Mouse (Mus musculus): ENCODE measurements at regions not wholly inside any gene's neighbourhood (a gene's known extent, or its start where the extent isn't known, plus 50 kb on each side); places are given as distances from the start of the nearest gene placed in this dataset.

- Histone ChIP-seq H3K4me2 (replicated peaks) (no peak overlapping the region), H3K9me3 (peaks cover 7% of the 10 kb centered on the region), H3K27ac (no peak overlapping the region), H3K27me3 (no peaks in the 10 kb centered on the region), H3K9ac (no peak overlapping the region), H3K4me3 (no peak overlapping the region), H3K4me1 (no peaks in the 10 kb centered on the region), H3K36me3 (no peaks in the 10 kb centered on the region)
- 83% methylated on average over 2 of the region's 2 CpGs for WGBS
- ATAC-seq (ENCODE audit: low FRiP score, low read depth): no peak
Observed at GRCm38 (mm10) chr12:44145321-44145720, 64.8 kb downstream of the Dnajb9 start.

- H3K9ac ChIP-seq: no peak overlapping the region
- ATAC-seq (ENCODE audit: low FRiP score, low read depth): no peak
- H3K4me2 ChIP-seq (replicated peaks): no peak overlapping the region
- WGBS: 93% methylated on average over 1 of the region's 1 CpGs
- H3K9me3 ChIP-seq: no peaks in the 10 kb centered on the region
- no peak overlapping the region for H3K4me3 ChIP-seq
- H3K4me1 ChIP-seq: no peaks in the 10 kb centered on the region
- H3K36me3 ChIP-seq: no peaks in the 10 kb centered on the region
- no peak overlapping the region for H3K27ac ChIP-seq
- H3K27me3 ChIP-seq: no peaks in the 10 kb centered on the region
Observed at GRCm38 (mm10) chr12:44139026-44139425, 71.1 kb downstream of the Dnajb9 start.

GRCm38 (mm10) chr12:44128874-44129273 lies 81.3 kb downstream of the Dnajb9 start:
- Histone ChIP-seq H3K27me3 (no peaks in the 10 kb centered on the region), H3K4me2 (replicated peaks) (no peak overlapping the region), H3K36me3 (no peaks in the 10 kb centered on the region), H3K9me3 (no peaks in the 10 kb centered on the region), H3K9ac (no peak overlapping the region), H3K27ac (no peak overlapping the region), H3K4me3 (no peak overlapping the region), H3K4me1 (no peaks in the 10 kb centered on the region)
- WGBS: 89% methylated on average over 8 of the region's 8 CpGs
- no peak for ATAC-seq (ENCODE audit: low FRiP score, low read depth)

DNA sequence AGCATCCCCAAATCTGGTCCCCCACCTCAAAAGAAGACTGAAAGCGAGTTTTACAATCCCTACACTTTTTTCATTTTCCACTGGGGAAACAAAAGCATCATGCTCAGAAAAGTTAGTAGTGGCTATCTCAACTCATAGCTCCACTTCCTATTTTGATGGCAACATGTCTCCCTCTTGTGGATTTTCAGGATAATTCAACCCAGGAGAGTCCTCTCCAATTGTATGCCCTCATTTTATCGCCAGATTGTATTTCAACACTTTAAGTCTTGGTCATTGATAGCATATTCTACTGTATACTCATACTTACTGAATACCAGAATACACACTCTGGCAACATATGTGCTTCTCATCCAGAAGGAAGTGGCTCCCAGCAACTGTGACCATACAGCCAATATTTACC lies 105.0 kb downstream of the Dnajb9 start:
- no peak for ATAC-seq (ENCODE audit: low FRiP score, low read depth)
- no peak overlapping the region for H3K9ac ChIP-seq
- 40% methylated on average over 2 of the region's 2 CpGs for WGBS

DNA sequence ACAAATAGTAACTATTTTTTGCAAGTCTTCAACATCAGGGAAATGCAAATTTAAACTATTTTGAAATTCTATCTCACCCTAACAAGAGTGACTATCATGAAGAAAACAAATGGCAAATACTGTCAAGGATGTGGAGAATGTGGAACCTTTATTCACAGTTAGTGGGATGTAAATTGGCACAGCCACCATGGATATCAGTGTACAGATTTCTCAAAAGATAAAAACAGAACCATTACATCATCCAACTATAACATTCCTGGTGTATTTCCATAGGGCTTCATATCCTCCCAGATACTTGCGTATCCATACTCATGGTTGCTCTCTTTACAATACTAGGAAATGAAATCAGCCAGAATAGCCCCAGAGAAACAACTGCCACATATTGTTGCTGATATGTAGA lies 110.9 kb downstream of the Dnajb9 start:
- peak; percentile 44; the same call in 1 of the 2 replicates for ATAC-seq (ENCODE audit: low FRiP score, low read depth)
- Histone ChIP-seq H3K27me3 (no peaks in the 10 kb centered on the region), H3K9ac (no peak overlapping the region), H3K4me2 (replicated peaks) (no peak overlapping the region), H3K36me3 (no peaks in the 10 kb centered on the region), H3K4me3 (no peak overlapping the region), H3K27ac (no peak overlapping the region), H3K4me1 (no peaks in the 10 kb centered on the region), H3K9me3 (no peaks in the 10 kb centered on the region)
- WGBS: 74% methylated on average over 1 of the region's 1 CpGs

More for the DNA sequence above, 105.0 kb downstream of the Dnajb9 start:
- Histone ChIP-seq H3K36me3 (no peaks in the 10 kb centered on the region), H3K9me3 (no peaks in the 10 kb centered on the region), H3K4me2 (replicated peaks) (no peak overlapping the region), H3K27ac (no peak overlapping the region), H3K4me3 (no peak overlapping the region), H3K4me1 (no peaks in the 10 kb centered on the region), H3K27me3 (no peaks in the 10 kb centered on the region)

- H3K9ac ChIP-seq: no peak overlapping the region
- no peak overlapping the region for H3K27ac ChIP-seq
- no peaks in the 10 kb centered on the region for H3K9me3 ChIP-seq
- H3K4me3 ChIP-seq: no peak overlapping the region
- no peaks in the 10 kb centered on the region for H3K36me3 ChIP-seq
- WGBS: 82% methylated on average over 5 of the region's 5 CpGs
- no peaks in the 10 kb centered on the region for H3K4me1 ChIP-seq
- no peaks in the 10 kb centered on the region for H3K27me3 ChIP-seq
- no peak overlapping the region for H3K4me2 ChIP-seq (replicated peaks)
- no peak for ATAC-seq (ENCODE audit: low FRiP score, low read depth)
Observed at GRCm38 (mm10) chr12:44071766-44072165, 138.4 kb downstream of the Dnajb9 start.

GRCm38 (mm10) chr12:44056493-44057163 lies 153.5 kb downstream of the Dnajb9 start:
- Histone ChIP-seq H3K27ac (no peak overlapping the region), H3K4me3 (no peak overlapping the region), H3K4me2 (replicated peaks) (no peak overlapping the region), H3K4me1 (no peaks in the 10 kb centered on the region), H3K9me3 (no peaks in the 10 kb centered on the region), H3K27me3 (no peaks in the 10 kb centered on the region), H3K9ac (no peak overlapping the region), H3K36me3 (no peaks in the 10 kb centered on the region)
- ATAC-seq (ENCODE audit: low FRiP score, low read depth): no peak
- 91% methylated on average over 2 of the region's 2 CpGs for WGBS

DNA sequence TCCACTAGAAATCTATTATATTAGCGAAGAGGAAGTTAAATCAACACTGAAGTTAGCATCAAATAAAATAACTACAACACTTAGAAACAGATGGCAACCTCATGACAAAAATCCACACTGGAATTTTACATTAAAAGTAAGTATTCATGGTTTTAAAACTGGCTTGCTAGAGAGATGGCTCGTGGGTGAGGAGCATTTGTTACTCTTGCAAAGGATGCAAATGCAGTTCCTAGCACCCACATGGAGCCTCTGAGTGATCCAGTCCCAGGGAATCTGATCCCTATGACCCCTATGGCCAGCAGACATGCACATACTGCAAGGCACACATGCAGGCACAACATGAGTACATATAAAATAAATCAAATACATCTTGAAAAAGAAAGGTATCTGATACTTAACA lies 164.3 kb downstream of the Dnajb9 start:
- 47% methylated on average over 2 of the region's 2 CpGs for WGBS
- no peak for ATAC-seq (ENCODE audit: low FRiP score, low read depth)
- H3K9ac ChIP-seq: no peak overlapping the region
- H3K4me3 ChIP-seq: no peak overlapping the region
- no peaks in the 10 kb centered on the region for H3K27me3 ChIP-seq
- no peak overlapping the region for H3K4me2 ChIP-seq (replicated peaks)
- H3K27ac ChIP-seq: no peak overlapping the region
- no peaks in the 10 kb centered on the region for H3K9me3 ChIP-seq
- no peaks in the 10 kb centered on the region for H3K4me1 ChIP-seq
- H3K36me3 ChIP-seq: no peaks in the 10 kb centered on the region

GRCm38 (mm10) chr12:44044388-44045105 lies 165.6 kb downstream of the Dnajb9 start:
- Histone ChIP-seq H3K36me3 (no peaks in the 10 kb centered on the region), H3K9ac (no peak overlapping the region), H3K4me2 (replicated peaks) (no peak overlapping the region), H3K4me1 (no peaks in the 10 kb centered on the region), H3K27me3 (no peaks in the 10 kb centered on the region), H3K9me3 (no peaks in the 10 kb centered on the region), H3K27ac (no peak overlapping the region), H3K4me3 (no peak overlapping the region)
- ATAC-seq (ENCODE audit: low FRiP score, low read depth): no peak
- WGBS: 69% methylated on average over 14 of the region's 14 CpGs

DNA sequence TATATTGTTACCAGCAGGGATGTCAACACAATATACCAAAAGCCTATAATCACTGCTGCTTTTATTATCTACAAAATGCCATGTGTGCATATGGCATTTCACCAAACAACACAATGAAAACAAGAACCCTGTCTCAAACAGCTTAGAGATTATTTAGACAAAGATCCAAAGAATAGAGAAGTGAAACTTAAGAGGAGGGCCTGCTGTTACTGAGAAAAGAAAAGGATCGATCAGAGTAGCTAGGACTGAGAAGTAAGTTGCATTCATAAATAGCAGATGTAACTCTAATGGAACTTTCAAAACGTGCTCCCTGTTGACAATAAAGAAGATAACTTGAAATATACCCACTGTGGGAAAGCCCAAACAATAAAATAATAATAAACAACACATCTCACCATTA lies 203.3 kb downstream of the Dnajb9 start:
- Histone ChIP-seq H3K27ac (no peak overlapping the region), H3K27me3 (no peaks in the 10 kb centered on the region), H3K9me3 (no peaks in the 10 kb centered on the region), H3K4me1 (no peaks in the 10 kb centered on the region), H3K4me2 (replicated peaks) (no peak overlapping the region), H3K9ac (no peak overlapping the region), H3K4me3 (no peak overlapping the region), H3K36me3 (no peaks in the 10 kb centered on the region)
- ATAC-seq (ENCODE audit: low FRiP score, low read depth): no peak
- 66% methylated on average over 2 of the region's 2 CpGs for WGBS

DNA sequence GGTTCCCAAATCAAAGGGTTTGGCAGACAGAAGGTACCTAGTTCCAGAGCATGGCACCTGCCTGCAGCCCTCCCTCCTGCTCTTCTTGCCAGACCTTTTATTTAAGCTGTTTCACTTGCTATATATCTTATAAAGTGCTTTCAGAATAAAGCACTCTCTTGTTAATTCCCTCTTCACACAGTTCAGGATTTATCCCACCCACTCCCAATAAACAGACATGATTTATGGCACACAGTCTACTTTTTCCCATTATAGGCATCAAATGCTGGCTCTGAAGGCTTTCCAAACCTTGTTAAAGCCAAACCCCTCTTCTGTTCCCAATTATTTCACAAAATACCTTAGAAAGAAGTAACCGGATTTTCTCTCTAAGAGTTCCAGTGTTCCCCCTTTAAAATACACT lies 226.6 kb downstream of the Dnajb9 start:
- Histone ChIP-seq H3K36me3 (no peaks in the 10 kb centered on the region), H3K4me3 (no peak overlapping the region), H3K4me1 (no peaks in the 10 kb centered on the region), H3K9ac (no peak overlapping the region), H3K27me3 (no peaks in the 10 kb centered on the region), H3K27ac (no peak overlapping the region), H3K9me3 (no peaks in the 10 kb centered on the region), H3K4me2 (replicated peaks) (no peak overlapping the region)
- WGBS: 28% methylated on average over 1 of the region's 1 CpGs
- ATAC-seq (ENCODE audit: low FRiP score, low read depth): peak; percentile 71; the same call in 1 of the 2 replicates

- H3K27me3 ChIP-seq: no peaks in the 10 kb centered on the region
- peak; percentile 81; the same call in 1 of the 2 replicates for ATAC-seq (ENCODE audit: low FRiP score, low read depth)
- 37% methylated on average over 1 of the region's 1 CpGs for WGBS
- no peaks in the 10 kb centered on the region for H3K9me3 ChIP-seq
- H3K4me3 ChIP-seq: no peak overlapping the region
- no peak overlapping the region for H3K4me2 ChIP-seq (replicated peaks)
- no peaks in the 10 kb centered on the region for H3K4me1 ChIP-seq
- no peak overlapping the region for H3K27ac ChIP-seq
- H3K36me3 ChIP-seq: no peaks in the 10 kb centered on the region
- H3K9ac ChIP-seq: no peak overlapping the region
Observed at GRCm38 (mm10) chr12:43963973-43964372, 246.2 kb downstream of the Dnajb9 start.

Measured in limb, embryonic 13.5 days (tissue).